Mouse (Mus musculus) hindbrain, embryonic 15.5 days (tissue): ENCODE results near the gene Grxcr1. TPM values are rescaled to one million over a fixed set of nuclear protein-coding genes. Genes with fewer than 3 reads are reported as not detected.

Experiments
- ATAC-seq: fragments of 200-750 bp; cut with Nextera tagmentation; 2 replicates; pipeline ENCODE4 v1.8.0; 2017; ENCODE audit warnings: low read depth, moderate number of reproducible peaks, moderate TSS enrichment; ENCODE audit not compliant: low FRiP score
- H3K27ac ChIP-seq: fragments of 300-500 bp; sonication (generic); replicated peaks from 2 replicates; pipeline ENCODE4 v1.5.1; 2015; ENCODE audit warnings: mild to moderate bottlenecking, inconsistent platforms
- H3K27me3 ChIP-seq: fragments of 300-500 bp; sonication (generic); 2 replicates; pipeline ENCODE4 v1.6.1; 2015; ENCODE audit warnings: control low read depth, inconsistent platforms
- H3K36me3 ChIP-seq: fragments of 300-500 bp; sonication (generic); 2 replicates; pipeline ENCODE4 v1.6.1; 2015; ENCODE audit warnings: control low read depth, inconsistent platforms
- H3K4me1 ChIP-seq: fragments of 300-500 bp; sonication (generic); replicated peaks from 2 replicates; pipeline ENCODE4 v1.6.1; 2015; ENCODE audit warnings: control low read depth, inconsistent platforms
- H3K4me2 ChIP-seq: fragments of 300-500 bp; sonication (generic); 2 replicates; pipeline ENCODE4 v1.6.1; 2015; ENCODE audit warnings: moderate library complexity, mild to moderate bottlenecking, inconsistent platforms
- H3K4me3 ChIP-seq: fragments of 300-500 bp; sonication (generic); 2 replicates; pipeline ENCODE4 v1.5.1; 2015; ENCODE audit warnings: mild to moderate bottlenecking, inconsistent platforms
- H3K9ac ChIP-seq: fragments of 300-500 bp; sonication (generic); 2 replicates; pipeline ENCODE4 v1.6.1; 2015; ENCODE audit warnings: inconsistent platforms
- H3K9me3 ChIP-seq: fragments of 300-500 bp; sonication (generic); 2 replicates; pipeline ENCODE4 v1.6.1; 2016; ENCODE audit warnings: control low read depth, inconsistent platforms
- WGBS: fragments of 180-500 bp; shearing (Covaris S2); methylation state at CpG from one replicate; pipeline ENCODE4 v1.1.7; 2015; 5-methylcytosine and 5-hydroxymethylcytosine counted together
- polyA plus RNA-seq: library from polyadenylated mRNA; unstranded; fragments of >200 nt; fragmentation: Nextera tagmentation; extraction: Ambion mirVana; gene quantifications from 2 replicates; pipeline ENCODE4 v1.2.1, GENCODE M21; 2015

Grxcr1 gene
- polyA plus RNA-seq, 1 experiment from 2014 or later, result 0.14 TPM

GRCm38 (mm10) chr5:68097665-68098624 is 66.3 kb downstream of the Grxcr1 start:
- Histone ChIP-seq H3K9me3 (no peaks in the 10 kb centered on the region), H3K9ac (no peak overlapping the region), H3K27ac (no peak overlapping the region; the same call in 1 of the 2 replicates), H3K4me2 (no peak overlapping the region), H3K4me1 (no peaks in the 10 kb centered on the region), H3K36me3 (no peaks in the 10 kb centered on the region), H3K4me3 (no peak overlapping the region), H3K27me3 (no peaks in the 10 kb centered on the region)
- ATAC-seq, result 0 out of 2 replicates have a peak, but pooled peaks have one; percentile 56
- WGBS, result 66% methylated on average over 5 of the region's 5 CpGs

- ATAC-seq, result peak; percentile 61
- WGBS, result 61% methylated on average over 6 of the region's 6 CpGs
- Histone ChIP-seq H3K4me1 (no peaks in the 10 kb centered on the region), H3K4me3 (no peak overlapping the region), H3K9me3 (no peaks in the 10 kb centered on the region), H3K4me2 (no peak overlapping the region), H3K27ac (no peak overlapping the region), H3K36me3 (no peaks in the 10 kb centered on the region), H3K27me3 (no peaks in the 10 kb centered on the region), H3K9ac (no peak overlapping the region)
Observed at GRCm38 (mm10) chr5:68112430-68113036, 80.9 kb downstream of the Grxcr1 start.

- WGBS, result 45% methylated on average over 2 of the region's 2 CpGs
- ATAC-seq, result no peak
- no peaks in the 10 kb centered on the region for H3K4me1 ChIP-seq
- H3K9ac ChIP-seq, result no peak overlapping the region
- H3K4me2 ChIP-seq, result no peak overlapping the region
- H3K4me3 ChIP-seq, result no peak overlapping the region
- no peaks in the 10 kb centered on the region for H3K27me3 ChIP-seq
- no peaks in the 10 kb centered on the region for H3K9me3 ChIP-seq
- H3K27ac ChIP-seq, result no peak overlapping the region
- H3K36me3 ChIP-seq, result no peaks in the 10 kb centered on the region
Observed at GRCm38 (mm10) chr5:68120880-68121279, 89.2 kb downstream of the Grxcr1 start.

- Histone ChIP-seq H3K4me3 (no peak overlapping the region), H3K27me3 (no peaks in the 10 kb centered on the region), H3K27ac (no peak overlapping the region), H3K9ac (no peak overlapping the region), H3K36me3 (no peaks in the 10 kb centered on the region), H3K4me2 (no peak overlapping the region), H3K4me1 (no peaks in the 10 kb centered on the region), H3K9me3 (no peaks in the 10 kb centered on the region)
- WGBS, result 61% methylated on average over 3 of the region's 3 CpGs
- no peak for ATAC-seq
Observed at GRCm38 (mm10) chr5:68122883-68123282, 91.2 kb downstream of the Grxcr1 start.

- no peak for ATAC-seq
- no peaks in the 10 kb centered on the region for H3K27me3 ChIP-seq
- WGBS, result 94% methylated on average over 1 of the region's 1 CpGs
- no peak overlapping the region for H3K27ac ChIP-seq
- H3K36me3 ChIP-seq, result no peaks in the 10 kb centered on the region
- no peak overlapping the region for H3K4me2 ChIP-seq
- no peaks in the 10 kb centered on the region for H3K4me1 ChIP-seq
- no peak overlapping the region for H3K9ac ChIP-seq
- no peak overlapping the region for H3K4me3 ChIP-seq
- H3K9me3 ChIP-seq, result no peaks in the 10 kb centered on the region
Observed at GRCm38 (mm10) chr5:68125478-68125877, 93.8 kb downstream of the Grxcr1 start.

GRCm38 (mm10) chr5:68128421-68128820 is 96.8 kb downstream of the Grxcr1 start:
- Histone ChIP-seq H3K4me2 (no peak overlapping the region), H3K36me3 (no peaks in the 10 kb centered on the region), H3K4me3 (no peak overlapping the region), H3K9ac (no peak overlapping the region), H3K4me1 (no peaks in the 10 kb centered on the region), H3K27me3 (no peaks in the 10 kb centered on the region), H3K27ac (no peak overlapping the region), H3K9me3 (no peaks in the 10 kb centered on the region)
- ATAC-seq, result no peak
- 11% methylated on average over 4 of the region's 4 CpGs for WGBS

- Histone ChIP-seq H3K4me3 (no peak overlapping the region), H3K9ac (no peak overlapping the region), H3K9me3 (no peaks in the 10 kb centered on the region), H3K4me2 (no peak overlapping the region), H3K36me3 (no peaks in the 10 kb centered on the region), H3K4me1 (no peaks in the 10 kb centered on the region), H3K27ac (no peak overlapping the region), H3K27me3 (no peaks in the 10 kb centered on the region)
- ATAC-seq, result no peak
- WGBS, result 83% methylated on average over 3 of the region's 3 CpGs
Observed at GRCm38 (mm10) chr5:68128821-68129608, 97.4 kb downstream of the Grxcr1 start.

GRCm38 (mm10) chr5:68146818-68147217 is 115.2 kb downstream of the Grxcr1 start:
- no peaks in the 10 kb centered on the region for H3K27me3 ChIP-seq
- ATAC-seq, result no peak
- H3K4me2 ChIP-seq, result no peak overlapping the region
- H3K4me1 ChIP-seq, result no peaks in the 10 kb centered on the region
- H3K4me3 ChIP-seq, result no peak overlapping the region
- H3K36me3 ChIP-seq, result no peaks in the 10 kb centered on the region
- no peak overlapping the region for H3K9ac ChIP-seq
- H3K27ac ChIP-seq, result no peak overlapping the region
- no peaks in the 10 kb centered on the region for H3K9me3 ChIP-seq
- 60% methylated on average over 1 of the region's 1 CpGs for WGBS

GRCm38 (mm10) chr5:68149946-68150345 is 118.3 kb downstream of the Grxcr1 start:
- Histone ChIP-seq H3K9ac (no peak overlapping the region), H3K36me3 (no peaks in the 10 kb centered on the region), H3K4me2 (no peak overlapping the region), H3K27ac (no peak overlapping the region), H3K4me1 (no peaks in the 10 kb centered on the region), H3K27me3 (no peaks in the 10 kb centered on the region), H3K4me3 (no peak overlapping the region), H3K9me3 (no peaks in the 10 kb centered on the region)
- ATAC-seq, result peak; percentile 69; the same call in 1 of the 2 replicates
- 60% methylated on average over 3 of the region's 3 CpGs for WGBS

- Histone ChIP-seq H3K4me3 (no peak overlapping the region), H3K27me3 (no peaks in the 10 kb centered on the region), H3K4me1 (no peaks in the 10 kb centered on the region), H3K9me3 (no peaks in the 10 kb centered on the region), H3K27ac (no peak overlapping the region), H3K36me3 (no peaks in the 10 kb centered on the region), H3K4me2 (no peak overlapping the region), H3K9ac (no peak overlapping the region)
- ATAC-seq, result no peak
- 86% methylated on average over 4 of the region's 4 CpGs for WGBS
Observed at GRCm38 (mm10) chr5:68150347-68151043, 118.9 kb downstream of the Grxcr1 start.

GRCm38 (mm10) chr5:68162503-68162902 is 130.9 kb downstream of the Grxcr1 start:
- H3K9me3 ChIP-seq, result no peaks in the 10 kb centered on the region
- H3K4me1 ChIP-seq, result no peaks in the 10 kb centered on the region
- no peak for ATAC-seq
- no peaks in the 10 kb centered on the region for H3K36me3 ChIP-seq
- no peak overlapping the region for H3K4me2 ChIP-seq
- H3K27me3 ChIP-seq, result no peaks in the 10 kb centered on the region
- H3K9ac ChIP-seq, result no peak overlapping the region
- no peak overlapping the region for H3K4me3 ChIP-seq
- WGBS, result 67% methylated on average over 2 of the region's 2 CpGs
- H3K27ac ChIP-seq, result no peak overlapping the region
